ENCODE assay signal across 8 mouse cellular contexts in genomic region chr13:28884191-28884820, GRCm38 (mm10).
A peak's percentile ranks its signal among the peaks of the same experiment; 100 is the strongest.
DNase-seq lines count a peak whose midpoint lies in the region; ATAC-seq and TF ChIP-seq lines count a peak whose summit lies in the region.

No protein-coding gene starts in this region.

- H3K36me3 ChIP-seq in spleen, adult 2 months (ENCODE audit: control insufficient read depth, insufficient read depth, low read length), result no peaks in the 10 kb centered on the region
- no peaks in the 10 kb centered on the region for H3K36me3 ChIP-seq in hindbrain, embryonic 13.5 days
- H3K36me3 ChIP-seq in liver, embryonic 14.5 days (replicated peaks; ENCODE audit: control insufficient read depth, insufficient read depth, low read depth), result no peaks in the 10 kb centered on the region

- no peak for TF ChIP-seq POLR2A in spleen, adult 2 months (IDR thresholded peaks at IDR 0.05; ENCODE audit: low read depth, low read length)
- TF ChIP-seq POLR2A in embryonic fibroblast, embryonic 13.5 days (IDR thresholded peaks at IDR 0.05; ENCODE audit: low read depth, low read length), result no peak

- DNase-seq in spleen, adult 2 months (ENCODE audit: low read depth in 1 of 2, low spot score in 2 of 2), result peak in 1 of 2 experiments; percentile 12
- no peak for DNase-seq in spleen, adult 12 weeks (ENCODE audit: low spot score)
- no peak for DNase-seq in liver, embryonic 14.5 days (ENCODE audit: low read depth in 3 of 3, low spot score in 3 of 3)
- DNase-seq in neural tube, embryonic 10.5 days (ENCODE audit: extremely low spot score, low spot score), result peak; percentile 65
- no peak for DNase-seq in layer of hippocampus, postnatal 14 days (ENCODE audit: low spot score in 2 of 2)
- DNase-seq in left cerebral cortex, adult 11 months (ENCODE audit: low spot score), result no peak

- no peak overlapping the region for H3K27ac ChIP-seq in spleen, adult 2 months (ENCODE audit: insufficient read depth, low read length)
- H3K27ac ChIP-seq in embryonic fibroblast, embryonic 13.5 days (ENCODE audit: insufficient read depth, low read length), result no peak overlapping the region
- no peak overlapping the region for H3K27ac ChIP-seq in hindbrain, embryonic 13.5 days
- H3K27ac ChIP-seq in liver, embryonic 14.5 days, result no peak overlapping the region

- peak overlapping the region; percentile 73 for H3K4me2 ChIP-seq in hindbrain, embryonic 13.5 days
- H3K4me2 ChIP-seq in liver, embryonic 14.5 days (ENCODE audit: low read depth), result peak overlapping the region; percentile 20

- peaks cover 15% of the 10 kb centered on the region for H3K27me3 ChIP-seq in spleen, adult 2 months (ENCODE audit: control insufficient read depth, insufficient read depth, low read length)
- peaks cover 22% of the 10 kb centered on the region for H3K27me3 ChIP-seq in hindbrain, embryonic 13.5 days
- H3K27me3 ChIP-seq in liver, embryonic 14.5 days (ENCODE audit: control insufficient read depth, insufficient read depth, low read length), result peaks cover 53% of the 10 kb centered on the region

- peak overlapping the region; percentile 57 for H3K4me3 ChIP-seq in spleen, adult 2 months (ENCODE audit: extremely low read depth, insufficient read depth, insufficient read length)
- peak overlapping the region; percentile 65 for H3K4me3 ChIP-seq in embryonic fibroblast, embryonic 13.5 days (ENCODE audit: insufficient read depth, low read length)
- H3K4me3 ChIP-seq in hindbrain, embryonic 13.5 days, result peak overlapping the region; percentile 59
- peak overlapping the region in 1 of 2 experiments; percentile 4; a peak in 1 of 4 replicates for H3K4me3 ChIP-seq in liver, embryonic 14.5 days (ENCODE audit: insufficient read depth in 1 of 2, low read depth in 2 of 2, low read length in 2 of 2)

- H3K9ac ChIP-seq in hindbrain, embryonic 13.5 days, result peak overlapping the region; percentile 78
- H3K9ac ChIP-seq in liver, embryonic 14.5 days (replicated peaks), result no peak overlapping the region

- ATAC-seq in hindbrain, embryonic 13.5 days (ENCODE audit: low FRiP score), result no peak
- ATAC-seq in liver, embryonic 14.5 days (ENCODE audit: insufficient read depth), result no peak

- no peaks in the 10 kb centered on the region for H3K9me3 ChIP-seq in hindbrain, embryonic 13.5 days
- H3K9me3 ChIP-seq in liver, embryonic 14.5 days (ENCODE audit: control insufficient read depth, low read length), result no peaks in the 10 kb centered on the region

- 3% methylated on average over 26 of the region's 26 CpGs for WGBS in spleen, adult 2 months
- WGBS in hindbrain, embryonic 13.5 days, result under 1% methylated on average over 26 of the region's 26 CpGs
- WGBS in liver, embryonic 14.5 days (ENCODE audit: insufficient replicate concordance), result 2% methylated on average over 26 of the region's 26 CpGs

- H3K4me1 ChIP-seq in spleen, adult 2 months (ENCODE audit: control insufficient read depth, insufficient read depth, insufficient read length), result peaks cover 2% of the 10 kb centered on the region; the same call in 1 of the 2 replicates
- H3K4me1 ChIP-seq in embryonic fibroblast, embryonic 13.5 days (ENCODE audit: control insufficient read depth, insufficient read depth, low read length), result no peaks in the 10 kb centered on the region
- peaks cover 66% of the 10 kb centered on the region for H3K4me1 ChIP-seq in hindbrain, embryonic 13.5 days (replicated peaks)
- no peaks in the 10 kb centered on the region; a peak in 1 of 4 replicates for H3K4me1 ChIP-seq in liver, embryonic 14.5 days (replicated peaks; ENCODE audit: control insufficient read depth in 2 of 2, insufficient read depth in 2 of 2, low read length in 1 of 2)

- TF ChIP-seq EP300 in liver, embryonic 14.5 days (IDR thresholded peaks at IDR 0.05; ENCODE audit: low read depth), result no peak

- TF ChIP-seq CTCF in spleen, adult 2 months (IDR thresholded peaks at IDR 0.05; ENCODE audit: extremely low read depth, insufficient read depth, insufficient read length, insufficient replicate concordance), result no peak
- no peak for TF ChIP-seq CTCF in embryonic fibroblast, embryonic 13.5 days (IDR thresholded peaks at IDR 0.05; ENCODE audit: borderline replicate concordance, insufficient read depth, low read length)
- no peak for TF ChIP-seq CTCF in liver, embryonic 14.5 days (IDR thresholded peaks at IDR 0.05; ENCODE audit: low read depth)
